Mouse (Mus musculus) kidney, embryonic 16.5 days (tissue): ENCODE measurements at regions not wholly inside any gene's neighbourhood (a gene's known extent, or its start where the extent isn't known, plus 50 kb on each side); places are given as distances from the start of the nearest gene placed in this dataset.

Experiments used
- ATAC-seq: fragments of 200-750 bp; cut with Nextera tagmentation; 2 replicates; pipeline ENCODE4 v1.8.0; 2017; ENCODE audit warnings: moderate TSS enrichment; ENCODE audit not compliant: low FRiP score, low TSS enrichment
- H3K27ac ChIP-seq: fragments of 300-500 bp; sonication (generic); 2 replicates; pipeline ENCODE4 v1.5.1; 2014; ENCODE audit warnings: low read length
- H3K27me3 ChIP-seq: fragments of 300-500 bp; sonication (generic); 2 replicates; pipeline ENCODE4 v1.6.1; 2014; ENCODE audit warnings: low read length, control low read depth, mixed read lengths; ENCODE audit not compliant: insufficient read depth
- H3K36me3 ChIP-seq: fragments of 300-500 bp; sonication (generic); 2 replicates; pipeline ENCODE4 v1.6.1; 2014; ENCODE audit warnings: low read length, control low read depth, mixed read lengths; ENCODE audit not compliant: insufficient read depth
- H3K4me1 ChIP-seq: fragments of 300-500 bp; sonication (generic); 2 replicates; pipeline ENCODE4 v1.6.1; 2014; ENCODE audit warnings: low read length, control low read depth, mixed read lengths; ENCODE audit not compliant: insufficient read depth
- H3K4me2 ChIP-seq: fragments of 300-500 bp; sonication (generic); replicated peaks from 2 replicates; pipeline ENCODE4 v1.6.1; 2014; ENCODE audit warnings: low read depth, low read length
- H3K4me3 ChIP-seq: fragments of 300-500 bp; sonication (generic); 2 replicates; pipeline ENCODE4 v1.5.1; 2014; ENCODE audit warnings: mild to moderate bottlenecking, low read length
- H3K9ac ChIP-seq: fragments of 300-500 bp; sonication (generic); replicated peaks from 2 replicates; pipeline ENCODE4 v1.6.1; 2014; ENCODE audit warnings: low read length
- H3K9me3 ChIP-seq: fragments of 300-500 bp; sonication (generic); 2 replicates; pipeline ENCODE4 v1.6.1; 2016; ENCODE audit warnings: low read length, control low read depth
- WGBS: fragments of 180-500 bp; shearing (Covaris S2); extraction: QIAGEN DNeasy Blood & Tissue Kit; methylation state at CpG from one replicate; pipeline ENCODE4 v1.1.7; 2014; 5-methylcytosine and 5-hydroxymethylcytosine counted together

DNA sequence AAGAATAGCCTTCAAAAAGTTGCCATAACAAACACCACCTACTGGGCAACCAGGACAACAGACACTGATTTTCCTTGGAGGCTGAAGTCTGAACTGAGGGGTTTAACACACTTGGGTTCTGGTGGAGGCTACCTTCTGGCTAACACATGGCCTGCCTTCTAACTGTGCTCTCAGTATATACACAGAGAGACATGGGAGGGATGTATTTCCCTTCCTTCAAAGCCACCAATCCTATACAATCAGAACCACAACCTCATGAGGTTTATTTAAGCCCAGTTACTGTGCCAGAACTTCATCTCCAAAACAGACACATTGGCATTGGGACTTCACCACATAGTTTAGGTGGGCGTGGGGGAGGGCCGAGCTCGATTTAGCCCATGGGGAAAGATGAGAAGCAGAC lies 50.1 kb upstream of the Smad1 start:
- H3K4me3 ChIP-seq = no peak overlapping the region
- H3K27ac ChIP-seq = no peak overlapping the region
- no peaks in the 10 kb centered on the region for H3K27me3 ChIP-seq
- H3K4me2 ChIP-seq = no peak overlapping the region
- H3K36me3 ChIP-seq = no peaks in the 10 kb centered on the region
- ATAC-seq = no peak
- no peaks in the 10 kb centered on the region for H3K9me3 ChIP-seq
- H3K9ac ChIP-seq = no peak overlapping the region
- H3K4me1 ChIP-seq = no peaks in the 10 kb centered on the region
- 67% methylated on average over 3 of the region's 3 CpGs for WGBS
